Mouse (Mus musculus) Patski (cell line): Measurements from ENCODE around the gene Cox17. TPM values are rescaled to one million over a fixed set of nuclear protein-coding genes. Genes with fewer than 3 reads are reported as not detected.

ENCODE experiments used
- ATAC-seq: fragments of 100-300 bp; one replicate; pipeline ENCODE4 v1.8.0; 2021
- CTCF ChIA-PET: fragments of 350-600 bp; sonication (Branson Sonifier 250); formaldehyde crosslinking; loops from one replicate; lab custom pipeline; 2022; ENCODE audit warnings: inconsistent platforms; lab: Charles Lee
- POLR2A ChIA-PET: fragments of 350-600 bp; sonication (Branson Sonifier 250); formaldehyde crosslinking; loops from one replicate; lab custom pipeline; 2022; ENCODE audit warnings: antibody characterized with exemption, inconsistent platforms; lab: Charles Lee
- DNase-seq: peaks from one replicate; pipeline ENCODE4 v3.0.0-alpha.2; 2011; ENCODE audit warnings: low read depth, low spot score
- H3K27me3 ChIP-seq: fragments of 371-371 bp; one replicate; pipeline ENCODE4 v1.5.1; 2021
- CTCF ChIP-seq: fragments of 100-300 bp; IDR thresholded peaks from one replicate; pipeline ENCODE4 v1.5.1; 2021
- in situ Hi-C: fragments of 300-500 bp; cut with MboI; formaldehyde crosslinking; loops from 3 replicates; pipeline ENCODE4 v1.11.1; 2018; ENCODE audit warnings: low pct_unique_long_range_greater_than_20kb, mixed read lengths
- polyA plus RNA-seq: library from polyadenylated mRNA; unstranded; gene quantifications from one replicate; pipeline ENCODE4 v1.2.3, GENCODE M21; 2021

The Cox17 gene
- 271 TPM for polyA plus RNA-seq

DNA sequence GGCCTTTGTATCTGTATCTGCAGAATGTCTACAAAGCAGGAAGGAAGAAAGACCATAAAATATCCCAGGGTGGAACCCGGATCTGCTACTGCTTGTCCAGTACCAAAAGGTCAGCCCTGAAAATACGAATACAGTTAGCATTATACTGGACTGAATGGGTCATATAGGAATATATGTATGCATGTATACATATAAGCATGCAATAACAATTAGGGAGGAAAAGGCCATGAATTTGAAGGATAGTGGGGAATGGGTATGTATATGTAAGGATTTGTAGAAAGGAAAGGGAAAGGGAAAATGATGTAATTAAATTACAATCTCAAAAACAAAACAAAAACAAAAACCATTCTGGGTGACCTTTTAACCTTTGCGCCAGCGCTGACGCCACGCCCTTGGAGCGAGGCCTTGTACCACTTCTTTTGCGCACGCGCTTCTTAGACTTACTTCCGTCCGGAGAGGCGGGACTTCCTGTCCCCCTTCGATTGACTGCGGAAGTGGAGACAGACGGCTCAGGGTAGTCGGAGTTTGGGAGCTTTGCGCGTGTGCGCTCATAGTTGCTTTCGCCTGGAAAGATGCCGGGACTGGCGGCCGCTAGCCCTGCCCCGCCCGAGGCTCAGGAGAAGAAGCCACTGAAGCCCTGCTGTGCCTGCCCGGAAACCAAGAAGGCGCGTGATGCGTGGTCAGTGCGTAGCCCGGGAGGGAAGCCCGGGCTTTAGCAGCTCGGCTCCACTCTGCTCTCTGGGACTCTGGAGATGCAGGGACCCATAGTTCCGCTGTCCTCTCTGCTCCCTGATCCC, at the start of gene Cox17, which contains the start of gene Gm21987:
TSS of gene Cox17 (plus strand) at position 463 of the 797 bp plus-strand sequence.
TSS of gene Gm21987 (plus strand) at position 512 of the 797 bp plus-strand sequence.
- no peak for TF ChIP-seq CTCF
- in situ Hi-C loops = loop anchor here (5.0 kb wide), 2 partner anchors 106 to 161 kb away; partner anchors contain the start of gene Adprh
- DNase-seq (peak; percentile 61), ATAC-seq (peak; percentile 91)
- POLR2A ChIA-PET = no interaction called here
- H3K27me3 ChIP-seq = no peaks in the 10 kb centered on the region
- CTCF ChIA-PET = interaction anchor here (1.2 to 3.9 kb wide), 2 partner anchors 160 to 175 kb away, joined by 3 to 18 read pairs; no protein-coding TSS in a partner anchor

GRCm38 (mm10) chr16:38298410-38298809, 48.4 kb upstream of the Cox17 start:
- ATAC-seq = no peak
- in situ Hi-C loops = no loop called here
- ChIA-PET POLR2A (no interaction called here), CTCF (interaction anchor here (1.0 kb wide), 1 partner anchor 9 kb away, joined by 3 read pairs; no protein-coding TSS in a partner anchor)
- H3K27me3 ChIP-seq = no peaks in the 10 kb centered on the region
- DNase-seq = no peak
- TF ChIP-seq CTCF = no peak

DNA sequence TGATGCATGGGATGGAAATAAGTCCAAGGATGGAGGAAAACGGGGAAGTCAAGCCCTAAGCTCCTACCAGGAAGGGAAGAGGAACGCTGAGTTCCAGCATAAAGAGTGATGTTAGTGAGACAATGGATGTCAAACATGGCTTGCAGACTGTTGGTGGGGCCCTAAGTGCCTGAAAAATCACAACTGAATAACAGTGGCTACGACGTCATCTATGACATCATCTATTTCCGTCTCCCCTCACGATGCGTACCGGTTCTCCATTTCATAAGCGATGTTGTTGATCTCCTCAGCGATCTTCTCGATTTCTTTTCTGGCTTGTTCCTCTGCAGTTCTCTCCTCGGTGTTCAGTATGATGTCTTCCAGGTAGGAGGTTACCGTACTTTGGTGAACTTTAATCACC, 44.4 kb upstream of the Cox17 start:
- in situ Hi-C loops = no loop called here
- POLR2A ChIA-PET = no interaction called here
- TF ChIP-seq CTCF = no peak
- no peaks in the 10 kb centered on the region for H3K27me3 ChIP-seq
- no peak for ATAC-seq
- no peak for DNase-seq
- CTCF ChIA-PET = no interaction called here

DNA sequence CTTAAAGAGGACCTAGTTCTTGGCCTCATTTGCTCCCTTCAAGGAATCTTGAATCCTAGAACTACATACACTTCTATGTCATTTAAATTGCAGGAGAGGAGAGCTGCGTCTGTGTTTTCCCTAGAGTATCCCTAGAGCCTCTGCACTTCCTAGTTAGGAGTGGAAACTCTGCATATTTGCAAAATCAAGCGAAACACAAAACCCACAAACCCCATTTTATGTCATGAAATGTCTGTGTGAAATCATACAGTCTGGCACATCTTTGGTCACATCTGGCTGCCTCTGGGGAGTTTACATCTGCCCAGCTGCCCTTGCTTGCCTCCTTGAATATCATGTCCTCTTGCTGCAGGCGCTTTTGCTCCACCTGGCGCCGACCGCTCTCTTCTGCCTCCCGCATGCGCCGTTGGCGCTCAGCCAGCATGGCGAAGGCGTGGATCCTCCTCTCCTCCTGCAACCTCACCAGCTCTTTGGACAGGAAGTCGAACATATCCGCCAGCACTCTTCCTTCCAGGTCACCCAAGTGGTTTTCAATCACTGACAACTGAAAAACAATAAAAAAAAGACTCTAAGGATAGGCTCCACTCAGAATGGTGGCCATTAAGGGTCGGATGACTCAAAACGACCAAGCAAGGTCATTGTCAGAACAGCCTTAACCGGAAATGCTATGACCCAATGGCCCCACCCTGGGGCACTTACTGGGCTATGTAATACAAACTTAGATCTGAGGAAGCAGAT, 42.2 kb upstream of the Cox17 start:
- DNase-seq = peak; percentile 3
- no peaks in the 10 kb centered on the region for H3K27me3 ChIP-seq
- in situ Hi-C loops = no loop called here
- ChIA-PET CTCF (interaction anchor here (1.7 kb wide), 1 partner anchor 17 kb away, joined by 5 read pairs; no protein-coding TSS in a partner anchor), POLR2A (interaction anchor here (0.6 kb wide), 1 partner anchor 262 kb away, joined by 3 read pairs; no protein-coding TSS in a partner anchor)
- no peak for TF ChIP-seq CTCF
- no peak for ATAC-seq

DNA sequence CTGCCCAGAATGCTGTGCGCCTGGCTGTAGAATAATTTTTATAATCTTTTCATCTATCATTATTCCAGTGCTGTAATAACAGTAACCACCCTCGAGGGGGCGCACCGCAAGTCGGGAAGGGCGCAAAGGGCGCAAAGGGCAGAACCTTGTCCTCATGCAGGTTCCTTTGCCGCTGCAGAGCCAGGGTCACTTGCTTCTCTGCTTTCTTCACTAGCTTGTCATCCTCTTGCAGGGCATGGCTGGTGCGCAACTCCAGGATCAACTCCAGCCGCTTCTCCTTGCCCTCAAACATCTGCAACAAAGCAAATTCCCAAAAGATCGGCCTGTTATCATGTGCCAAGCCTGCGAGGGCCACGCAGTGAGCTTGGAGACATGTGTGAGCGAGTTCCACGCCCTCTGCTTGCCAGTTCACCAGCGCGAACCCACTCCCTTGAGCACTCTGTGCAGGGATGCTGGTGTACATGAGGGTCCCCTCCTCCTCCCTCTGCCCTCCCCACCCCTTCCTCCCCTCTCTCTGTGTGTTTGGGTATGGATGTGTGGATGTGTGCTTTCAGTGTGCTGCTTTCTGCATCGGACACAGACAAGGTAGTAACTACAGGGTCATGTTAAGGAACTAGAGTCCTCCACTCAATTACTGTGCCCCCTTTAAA, 40.1 kb upstream of the Cox17 start:
- in situ Hi-C loops = no loop called here
- DNase-seq (no peak), ATAC-seq (no peak)
- peak; percentile 52 for TF ChIP-seq CTCF
- POLR2A ChIA-PET = no interaction called here
- CTCF ChIA-PET = interaction anchor here (1.6 kb wide), 1 partner anchor 9 kb away, joined by 3 read pairs; no protein-coding TSS in a partner anchor
- H3K27me3 ChIP-seq = no peaks in the 10 kb centered on the region

DNA sequence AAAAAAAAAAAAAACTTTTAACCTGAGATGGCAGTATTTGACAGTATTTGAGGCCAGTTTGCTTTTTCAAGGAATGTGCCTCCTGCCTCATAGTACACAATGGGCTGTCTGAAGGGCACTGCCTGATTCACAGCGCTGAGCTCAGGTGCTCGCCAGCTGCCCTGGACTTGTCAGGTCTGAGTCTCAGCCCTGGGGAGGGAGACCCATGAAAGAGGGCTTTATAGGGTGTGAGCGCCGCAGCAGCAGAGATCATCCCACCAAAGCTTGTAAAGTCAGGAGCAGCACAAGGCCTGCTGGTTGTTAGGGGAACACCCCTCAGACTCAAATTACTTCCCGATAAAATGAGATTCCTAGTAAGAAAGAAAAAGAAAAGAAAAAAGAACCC, 39.6 kb upstream of the Cox17 start:
- CTCF ChIA-PET = interaction anchor here (1.6 kb wide), 2 partner anchors 9 to 15 kb away, joined by 3 read pairs; no protein-coding TSS in a partner anchor
- in situ Hi-C loops = no loop called here
- no peaks in the 10 kb centered on the region for H3K27me3 ChIP-seq
- ATAC-seq = no peak
- DNase-seq = no peak
- POLR2A ChIA-PET = no interaction called here
- TF ChIP-seq CTCF = no peak

DNA sequence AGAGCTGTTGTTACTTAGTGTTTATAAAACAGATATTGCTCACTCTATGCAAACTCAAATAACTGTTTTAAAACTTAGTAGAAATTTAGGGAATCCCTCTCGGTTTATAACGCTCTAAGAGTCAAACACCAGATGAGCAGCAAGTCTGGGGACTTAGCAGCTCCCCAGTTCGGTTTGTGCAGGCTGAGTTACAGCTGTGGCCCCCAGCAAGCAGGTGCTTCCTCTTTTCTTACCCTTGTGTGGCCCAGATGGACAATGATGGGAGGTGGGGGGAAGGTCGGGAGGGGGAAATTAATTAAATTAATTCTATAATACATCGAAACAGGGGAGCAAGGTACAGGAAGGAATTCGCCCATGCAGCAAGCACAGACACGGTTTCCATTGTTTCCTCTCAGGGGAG, 39.1 kb upstream of the Cox17 start:
- no peaks in the 10 kb centered on the region for H3K27me3 ChIP-seq
- TF ChIP-seq CTCF = no peak
- ChIA-PET POLR2A (no interaction called here), CTCF (interaction anchor here (1.6 kb wide), 2 partner anchors 10 to 15 kb away, joined by 3 read pairs; no protein-coding TSS in a partner anchor)
- ATAC-seq = no peak
- no peak for DNase-seq
- in situ Hi-C loops = no loop called here

DNA sequence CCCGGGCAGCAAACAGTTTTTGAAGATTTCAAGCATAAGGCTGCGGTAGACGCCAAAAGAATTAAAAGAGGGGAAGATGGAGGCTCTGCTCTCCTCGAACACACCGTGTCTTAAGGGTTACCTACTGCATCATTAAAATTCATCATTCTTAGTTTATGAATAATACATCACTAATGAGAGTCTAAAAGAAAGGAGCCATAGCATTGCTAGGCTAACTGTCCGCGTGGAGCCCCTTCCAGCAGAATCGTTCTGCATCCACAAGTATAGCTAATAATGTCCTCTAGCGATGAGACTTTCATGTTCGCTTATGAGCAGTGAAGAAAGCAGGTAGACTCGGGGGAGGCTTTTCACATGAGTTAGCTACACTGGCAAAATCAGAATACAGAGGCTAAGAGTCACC, 38.6 kb upstream of the Cox17 start:
- TF ChIP-seq CTCF = no peak
- CTCF ChIA-PET = interaction anchor here (1.6 kb wide), 2 partner anchors 10 to 14 kb away, joined by 3 read pairs; no protein-coding TSS in a partner anchor

DNA sequence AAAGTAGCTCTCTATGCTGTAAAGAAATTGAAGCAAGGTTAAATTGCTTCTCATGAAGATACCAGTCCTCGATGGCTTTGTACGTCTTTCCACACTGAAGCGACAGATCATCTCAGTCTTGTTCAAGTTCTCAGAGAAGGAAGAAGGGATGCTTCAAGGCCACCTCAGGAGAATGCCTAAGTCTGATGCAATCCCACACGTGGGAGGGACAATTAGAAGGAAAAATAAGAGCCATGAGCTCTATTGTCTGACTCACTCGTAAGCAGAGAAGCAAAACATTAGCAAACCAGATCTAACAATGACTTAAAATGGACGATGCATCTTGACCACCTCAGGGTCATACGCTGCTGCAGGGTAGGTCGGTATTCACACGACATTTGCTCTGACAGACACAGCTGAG, 28.3 kb upstream of the Cox17 start:
- no peak for ATAC-seq
- no peaks in the 10 kb centered on the region for H3K27me3 ChIP-seq
- DNase-seq = no peak
- CTCF ChIA-PET = no interaction called here
- TF ChIP-seq CTCF = no peak
- in situ Hi-C loops = no loop called here
- POLR2A ChIA-PET = interaction anchor here (0.5 to 0.6 kb wide), 2 partner anchors 23 to 836 kb away, joined by 3 to 11 read pairs; no protein-coding TSS in a partner anchor

More for the DNA sequence above, 38.6 kb upstream of the Cox17 start:
- POLR2A ChIA-PET = no interaction called here
- ATAC-seq = no peak
- DNase-seq = no peak
- in situ Hi-C loops = no loop called here
- no peaks in the 10 kb centered on the region for H3K27me3 ChIP-seq

DNA sequence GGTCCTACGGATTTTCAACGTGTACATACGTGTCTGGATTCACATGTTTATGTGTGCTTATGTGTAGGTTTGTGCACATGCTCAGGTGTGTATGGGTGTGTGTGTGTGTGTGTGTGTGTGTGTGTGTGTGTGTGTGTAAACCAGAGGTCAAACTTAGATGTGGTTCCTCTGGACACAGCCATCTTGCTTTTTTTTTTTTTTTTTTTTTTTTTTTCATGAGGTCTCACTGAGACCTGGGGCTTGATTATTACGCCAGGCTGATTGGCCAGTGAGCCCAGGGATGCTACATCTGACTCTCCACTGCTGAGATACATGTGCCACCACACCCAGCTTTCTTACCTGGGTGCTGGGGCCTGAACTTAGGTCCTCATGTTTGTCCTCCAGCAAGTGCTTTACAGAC, 27.7 kb upstream of the Cox17 start:
- in situ Hi-C loops = no loop called here
- no peaks in the 10 kb centered on the region for H3K27me3 ChIP-seq
- ChIA-PET POLR2A (interaction anchor here (0.6 kb wide), 1 partner anchor 22 kb away, joined by 11 read pairs; no protein-coding TSS in a partner anchor), CTCF (no interaction called here)
- ATAC-seq = no peak
- DNase-seq = no peak
- no peak for TF ChIP-seq CTCF
